Mouse (Mus musculus): ENCODE measurements around the gene Caprin1. TPM values are rescaled to one million over a fixed set of nuclear protein-coding genes. Genes with fewer than 3 reads are reported as not detected.

Gene Caprin1
- polyA plus RNA-seq, 1 experiment from 2014 or later, result 508 TPM

- H3K9me3 ChIP-seq, result no peaks in the 10 kb centered on the region
- no peaks in the 10 kb centered on the region for H3K4me1 ChIP-seq
- H3K27ac ChIP-seq, result no peak overlapping the region
- H3K4me3 ChIP-seq, result no peak overlapping the region
- no peaks in the 10 kb centered on the region for H3K27me3 ChIP-seq (ENCODE audit: poor library complexity, severe bottlenecking)
- 89% methylated on average over 5 of the region's 5 CpGs for WGBS
- DNase-seq (ENCODE audit: extremely low spot score, low spot score), result no peak
- peaks cover 94% of the 10 kb centered on the region for H3K36me3 ChIP-seq (replicated peaks)
Observed at GRCm38 (mm10) chr2:103745481-103745880, 52.0 kb downstream of the Caprin1 start.

GRCm38 (mm10) chr2:103743988-103744387 is 53.5 kb downstream of the Caprin1 start:
- no peaks in the 10 kb centered on the region for H3K4me1 ChIP-seq
- 86% methylated on average over 7 of the region's 7 CpGs for WGBS
- no peaks in the 10 kb centered on the region for H3K9me3 ChIP-seq
- DNase-seq (ENCODE audit: extremely low spot score, low spot score), result peak; percentile 66
- no peak overlapping the region for H3K27ac ChIP-seq
- no peak overlapping the region for H3K4me3 ChIP-seq
- no peaks in the 10 kb centered on the region for H3K27me3 ChIP-seq (ENCODE audit: poor library complexity, severe bottlenecking)
- H3K36me3 ChIP-seq (replicated peaks), result peaks cover 94% of the 10 kb centered on the region

GRCm38 (mm10) chr2:103743536-103743935 is 53.9 kb downstream of the Caprin1 start:
- H3K4me3 ChIP-seq, result no peak overlapping the region
- H3K4me1 ChIP-seq, result no peaks in the 10 kb centered on the region
- peaks cover 94% of the 10 kb centered on the region for H3K36me3 ChIP-seq (replicated peaks)
- no peak for DNase-seq (ENCODE audit: extremely low spot score, low spot score)
- H3K9me3 ChIP-seq, result no peaks in the 10 kb centered on the region
- H3K27me3 ChIP-seq (ENCODE audit: poor library complexity, severe bottlenecking), result no peaks in the 10 kb centered on the region
- WGBS, result 96% methylated on average over 2 of the region's 2 CpGs
- H3K27ac ChIP-seq, result no peak overlapping the region

- H3K4me3 ChIP-seq, result no peak overlapping the region
- no peak overlapping the region for H3K27ac ChIP-seq
- H3K4me1 ChIP-seq, result no peaks in the 10 kb centered on the region
- DNase-seq (ENCODE audit: extremely low spot score, low spot score), result no peak
- 96% methylated on average over 6 of the region's 6 CpGs for WGBS
- H3K9me3 ChIP-seq, result no peaks in the 10 kb centered on the region
- H3K36me3 ChIP-seq (replicated peaks), result peaks cover 89% of the 10 kb centered on the region
- no peaks in the 10 kb centered on the region for H3K27me3 ChIP-seq (ENCODE audit: poor library complexity, severe bottlenecking)
Observed at GRCm38 (mm10) chr2:103742821-103743220, 54.6 kb downstream of the Caprin1 start.

- H3K27me3 ChIP-seq (ENCODE audit: poor library complexity, severe bottlenecking), result no peaks in the 10 kb centered on the region
- no peaks in the 10 kb centered on the region for H3K4me1 ChIP-seq
- no peak overlapping the region for H3K27ac ChIP-seq
- peaks cover 97% of the 10 kb centered on the region for H3K36me3 ChIP-seq (replicated peaks)
- H3K9me3 ChIP-seq, result no peaks in the 10 kb centered on the region
- DNase-seq (ENCODE audit: extremely low spot score, low spot score), result no peak
- 93% methylated on average over 6 of the region's 6 CpGs for WGBS
- no peak overlapping the region for H3K4me3 ChIP-seq
Observed at GRCm38 (mm10) chr2:103731423-103731822, 66.0 kb downstream of the Caprin1 start.

GRCm38 (mm10) chr2:103730999-103731398 is 66.5 kb downstream of the Caprin1 start:
- H3K4me3 ChIP-seq, result no peak overlapping the region
- H3K9me3 ChIP-seq, result no peaks in the 10 kb centered on the region
- peaks cover 97% of the 10 kb centered on the region for H3K36me3 ChIP-seq (replicated peaks)
- no peaks in the 10 kb centered on the region for H3K4me1 ChIP-seq
- 90% methylated on average over 8 of the region's 8 CpGs for WGBS
- no peak overlapping the region for H3K27ac ChIP-seq
- DNase-seq (ENCODE audit: extremely low spot score, low spot score), result no peak
- H3K27me3 ChIP-seq (ENCODE audit: poor library complexity, severe bottlenecking), result no peaks in the 10 kb centered on the region

- Histone ChIP-seq H3K4me1 (no peaks in the 10 kb centered on the region), H3K27me3 (ENCODE audit: poor library complexity, severe bottlenecking) (no peaks in the 10 kb centered on the region), H3K4me3 (no peak overlapping the region), H3K36me3 (replicated peaks) (peaks cover 97% of the 10 kb centered on the region), H3K27ac (no peak overlapping the region), H3K9me3 (no peaks in the 10 kb centered on the region)
- 92% methylated on average over 12 of the region's 12 CpGs for WGBS
- no peak for DNase-seq (ENCODE audit: extremely low spot score, low spot score)
Observed at GRCm38 (mm10) chr2:103728027-103728540, 69.4 kb downstream of the Caprin1 start.

- peaks cover 96% of the 10 kb centered on the region for H3K36me3 ChIP-seq (replicated peaks)
- H3K27ac ChIP-seq, result no peak overlapping the region
- DNase-seq (ENCODE audit: extremely low spot score, low spot score), result no peak
- H3K4me1 ChIP-seq, result no peaks in the 10 kb centered on the region
- 91% methylated on average over 2 of the region's 2 CpGs for WGBS
- no peaks in the 10 kb centered on the region for H3K27me3 ChIP-seq (ENCODE audit: poor library complexity, severe bottlenecking)
- H3K9me3 ChIP-seq, result no peaks in the 10 kb centered on the region
- no peak overlapping the region for H3K4me3 ChIP-seq
Observed at GRCm38 (mm10) chr2:103724521-103724920, 72.9 kb downstream of the Caprin1 start.

GRCm38 (mm10) chr2:103719292-103719646 is 78.2 kb downstream of the Caprin1 start:
- H3K27me3 ChIP-seq (ENCODE audit: poor library complexity, severe bottlenecking), result no peaks in the 10 kb centered on the region
- 96% methylated on average over 7 of the region's 7 CpGs for WGBS
- H3K9me3 ChIP-seq, result no peaks in the 10 kb centered on the region
- H3K27ac ChIP-seq, result no peak overlapping the region
- H3K4me1 ChIP-seq, result no peaks in the 10 kb centered on the region
- no peak overlapping the region for H3K4me3 ChIP-seq
- no peak for DNase-seq (ENCODE audit: extremely low spot score, low spot score)
- H3K36me3 ChIP-seq (replicated peaks), result peaks cover 85% of the 10 kb centered on the region

- H3K4me1 ChIP-seq, result no peaks in the 10 kb centered on the region
- H3K9me3 ChIP-seq, result no peaks in the 10 kb centered on the region
- WGBS, result 66% methylated on average over 8 of the region's 8 CpGs
- H3K36me3 ChIP-seq (replicated peaks), result peaks cover 83% of the 10 kb centered on the region
- peak; percentile 67 for DNase-seq (ENCODE audit: extremely low spot score, low spot score)
- no peak overlapping the region for H3K4me3 ChIP-seq
- no peak overlapping the region for H3K27ac ChIP-seq
- no peaks in the 10 kb centered on the region for H3K27me3 ChIP-seq (ENCODE audit: poor library complexity, severe bottlenecking)
Observed at GRCm38 (mm10) chr2:103718594-103719291, 78.7 kb downstream of the Caprin1 start.

GRCm38 (mm10) chr2:103714412-103714811 is 83.0 kb downstream of the Caprin1 start:
- Histone ChIP-seq H3K4me1 (no peaks in the 10 kb centered on the region), H3K36me3 (replicated peaks) (peaks cover 82% of the 10 kb centered on the region), H3K9me3 (no peaks in the 10 kb centered on the region), H3K27ac (no peak overlapping the region), H3K4me3 (no peak overlapping the region), H3K27me3 (ENCODE audit: poor library complexity, severe bottlenecking) (no peaks in the 10 kb centered on the region)
- 73% methylated on average over 4 of the region's 4 CpGs for WGBS
- no peak for DNase-seq (ENCODE audit: extremely low spot score, low spot score)

- no peak overlapping the region for H3K4me3 ChIP-seq
- peaks cover 88% of the 10 kb centered on the region for H3K36me3 ChIP-seq (replicated peaks)
- no peaks in the 10 kb centered on the region for H3K27me3 ChIP-seq (ENCODE audit: poor library complexity, severe bottlenecking)
- H3K9me3 ChIP-seq, result no peaks in the 10 kb centered on the region
- 89% methylated on average over 7 of the region's 7 CpGs for WGBS
- H3K27ac ChIP-seq, result no peak overlapping the region
- H3K4me1 ChIP-seq, result no peaks in the 10 kb centered on the region
- DNase-seq (ENCODE audit: extremely low spot score, low spot score), result no peak
Observed at GRCm38 (mm10) chr2:103713831-103714230, 83.6 kb downstream of the Caprin1 start.
